Mouse (Mus musculus): ENCODE data around the gene Prss45. TPM values are rescaled to one million over a fixed set of nuclear protein-coding genes. Genes with fewer than 3 reads are reported as not detected.
A peak's percentile ranks its signal among the peaks of the same experiment; 100 is the strongest.

Gene Prss45
- total RNA-seq, 2 experiments from 2014 or later = not detected

DNA sequence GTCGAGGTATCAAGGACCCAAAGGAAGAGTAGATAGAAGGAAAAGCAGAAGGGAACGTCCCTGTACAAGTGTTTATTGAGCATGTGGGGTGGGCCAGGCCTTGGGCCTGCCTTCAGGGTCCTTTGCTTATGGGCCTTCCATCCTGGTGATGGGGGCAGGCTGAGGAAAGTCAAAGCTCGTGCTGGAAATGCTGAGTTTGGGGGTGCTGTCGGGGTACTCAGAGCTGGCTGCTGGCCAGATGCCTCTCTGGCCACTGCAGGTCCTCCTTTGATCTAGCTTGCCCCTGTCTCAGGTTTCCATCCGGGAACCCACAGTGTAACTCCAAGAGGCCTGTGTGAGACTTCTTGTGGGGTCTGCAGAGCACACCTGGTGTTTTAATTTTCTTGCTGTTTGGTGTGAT, 24.1 kb downstream of the Prss45 start:
- DNase-seq = no peak

DNA sequence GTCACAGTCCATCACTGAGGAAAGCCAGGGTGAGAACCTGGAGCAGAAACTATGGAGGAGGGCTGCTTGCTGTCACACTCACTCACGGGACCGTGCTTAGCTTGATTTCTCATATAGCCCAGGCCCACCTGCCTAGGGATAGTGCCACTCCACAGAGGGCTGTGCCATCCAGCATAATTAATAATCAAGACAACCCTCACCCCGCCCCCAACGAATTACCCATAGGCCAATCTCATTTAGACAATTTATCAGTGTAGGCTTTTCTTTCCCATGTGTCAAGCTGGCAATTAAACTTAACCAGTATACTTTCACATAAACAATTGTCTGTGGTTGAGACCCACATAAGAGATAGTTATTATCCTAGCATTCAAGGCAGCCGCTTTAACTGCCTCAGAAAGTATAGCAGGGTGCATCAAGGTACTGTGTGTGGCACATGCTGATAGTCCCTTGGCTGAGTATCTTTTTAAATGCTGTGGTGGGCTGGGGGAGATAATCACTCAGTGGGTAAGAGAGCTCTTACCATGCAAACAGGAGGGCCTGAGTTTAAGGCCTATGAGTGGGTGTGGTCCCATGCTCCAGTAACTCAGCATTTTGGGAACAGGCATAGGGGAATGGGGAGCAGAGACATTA, 24.7 kb downstream of the Prss45 start:
- DNase-seq = no peak

DNA sequence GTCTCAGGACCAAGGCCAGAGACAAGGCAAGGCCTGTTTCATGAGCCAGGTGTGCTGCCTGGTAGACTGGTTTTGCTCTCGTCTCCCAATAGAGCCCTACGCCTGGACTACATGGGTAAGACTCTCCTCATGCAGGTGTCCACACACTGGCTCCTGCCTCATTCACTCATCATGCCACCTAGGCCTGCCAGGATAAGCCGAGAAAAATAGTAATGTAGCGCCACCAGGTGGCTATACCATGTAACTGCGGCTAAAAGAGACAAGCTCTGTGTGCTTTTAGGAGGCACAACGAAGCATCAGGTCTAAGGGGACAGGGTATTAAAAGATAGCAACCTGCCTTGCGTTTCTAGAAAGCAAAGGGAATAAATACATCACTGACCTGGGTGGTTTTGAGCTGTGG, 36.6 kb downstream of the Prss45 start:
- no peak for DNase-seq

DNA sequence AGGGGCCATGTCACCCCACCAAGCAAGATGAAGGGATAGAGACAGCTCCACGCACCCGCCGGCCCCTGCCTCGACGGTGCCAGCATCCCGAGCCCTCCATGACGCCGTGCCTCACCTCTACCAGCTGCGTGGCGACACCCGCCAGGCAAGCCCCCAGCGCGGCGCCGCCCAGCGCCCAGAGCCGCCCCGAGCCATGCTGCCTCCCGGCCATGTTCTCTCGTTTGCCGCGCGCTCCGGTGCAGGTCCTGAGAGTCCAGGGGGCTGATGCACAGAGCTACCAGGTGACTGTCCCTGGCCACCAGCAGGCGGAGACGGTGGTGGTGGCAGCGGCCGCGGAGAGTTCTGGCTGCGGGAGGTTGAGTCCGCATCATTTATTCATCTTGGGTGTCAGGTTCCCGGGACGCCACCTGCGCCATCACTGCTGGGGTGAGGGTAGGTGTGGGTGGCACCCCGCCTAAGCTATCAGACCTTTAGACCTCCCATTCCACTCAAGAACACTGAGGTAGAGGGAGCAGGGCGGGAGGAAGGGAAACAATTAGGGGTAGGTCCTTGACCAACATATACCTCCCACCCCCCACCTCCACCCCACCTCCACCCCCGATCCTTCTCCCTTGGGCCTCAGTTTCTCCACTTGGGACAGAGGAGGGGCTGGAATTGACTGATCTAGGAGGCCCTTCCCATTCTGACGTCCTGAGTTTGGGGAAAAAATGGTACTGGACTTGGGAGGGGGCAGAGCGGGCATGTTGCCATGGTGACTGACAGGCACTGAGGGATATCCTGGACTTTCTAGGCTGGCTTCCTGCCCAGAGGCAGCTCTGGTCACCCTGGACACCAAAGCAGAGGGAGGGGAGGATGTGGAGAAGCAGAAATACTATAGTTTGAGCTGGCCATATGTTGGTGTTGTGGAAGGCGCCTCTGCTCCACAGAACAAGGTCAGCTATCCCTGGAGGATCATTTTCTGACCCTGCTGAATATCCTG, 39.6 kb downstream of the Prss45 start:
- DNase-seq = no peak

DNA sequence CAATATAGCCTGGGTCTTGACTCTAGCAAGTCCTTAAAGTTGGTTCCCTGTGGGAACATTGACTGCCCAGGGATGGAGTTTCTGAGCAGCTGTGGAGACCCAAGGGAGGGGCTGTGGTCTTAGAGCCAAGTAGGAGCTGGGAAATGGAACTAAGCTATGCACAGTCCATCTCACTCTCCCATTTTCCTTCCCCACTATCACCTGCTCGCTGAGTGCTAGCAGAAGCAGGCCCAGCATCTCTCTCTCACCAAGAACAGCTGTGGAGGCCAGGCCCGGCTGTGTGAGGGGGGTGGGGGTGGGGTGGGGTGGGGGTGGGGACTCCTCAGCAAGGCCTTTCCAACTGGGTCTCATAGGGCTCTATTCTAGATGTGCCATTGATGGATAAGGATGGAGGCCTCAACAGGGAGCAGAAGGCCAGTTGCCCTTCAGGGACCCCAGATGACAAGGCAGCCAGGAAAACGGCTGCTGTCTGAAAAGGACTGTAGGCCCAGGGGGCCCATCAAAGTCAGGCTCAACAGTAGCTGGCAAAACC, 40.3 kb downstream of the Prss45 start:
- no peak for DNase-seq

DNA sequence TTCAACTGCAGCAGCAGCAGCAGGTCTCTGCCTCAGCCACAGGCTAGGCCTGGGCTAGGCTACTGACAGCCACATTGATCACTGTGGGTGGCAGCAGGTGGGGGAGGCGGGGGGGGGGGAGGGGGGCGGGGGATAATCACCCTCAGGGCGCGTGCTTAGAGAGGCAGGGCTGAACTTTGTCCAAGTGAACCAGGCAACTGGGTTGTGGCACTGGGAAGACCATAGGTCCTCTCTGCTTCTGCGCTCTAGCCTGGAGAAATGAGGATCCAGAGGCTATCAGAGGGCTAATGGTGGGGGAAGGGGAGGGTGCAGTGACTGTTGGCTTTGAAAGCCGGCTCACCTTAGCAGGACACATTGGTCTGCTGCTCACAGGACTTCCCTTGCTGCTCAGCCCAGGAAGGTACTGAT, 40.9 kb downstream of the Prss45 start:
- no peak for DNase-seq

DNA sequence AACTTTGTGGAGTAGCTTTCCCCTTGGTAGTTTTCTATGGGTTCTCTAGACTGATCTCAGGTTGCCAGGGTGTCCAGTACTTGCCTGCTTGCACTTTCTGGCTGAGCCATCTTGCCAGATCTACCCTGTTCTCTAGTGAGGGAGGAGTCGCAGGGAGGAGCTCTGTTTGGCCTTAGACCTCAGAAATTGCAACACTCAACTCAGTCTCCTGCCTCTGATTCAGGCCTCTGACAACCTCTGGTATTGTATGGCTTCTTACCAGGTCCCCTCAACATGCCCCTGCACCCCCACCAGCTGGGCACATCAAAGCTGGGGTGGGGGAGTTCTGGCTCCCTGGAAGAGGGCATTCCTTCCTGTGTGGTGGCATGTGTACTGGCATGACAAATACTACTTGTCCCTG, 43.0 kb downstream of the Prss45 start:
- DNase-seq = no peak

DNA sequence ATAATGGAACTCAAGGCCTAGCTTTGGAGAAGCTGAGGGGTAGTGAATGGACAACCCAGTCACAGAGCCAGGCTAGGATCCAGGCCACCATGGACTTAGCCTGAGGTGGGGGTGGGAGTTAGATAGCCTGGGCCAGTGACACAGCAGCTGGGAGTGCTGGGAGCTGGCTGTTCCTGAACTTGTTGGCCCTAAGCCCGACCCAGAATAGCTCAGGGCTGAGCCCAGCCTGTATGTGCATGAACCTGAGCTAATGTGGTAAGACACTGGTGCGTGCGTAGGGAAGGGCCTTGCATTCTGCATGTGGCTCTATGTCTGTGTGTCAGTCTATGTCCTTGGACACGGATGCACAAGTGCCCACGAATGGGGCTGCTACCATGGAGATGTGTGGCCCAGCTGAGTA, 43.5 kb downstream of the Prss45 start:
- DNase-seq = peak; percentile 89

DNA sequence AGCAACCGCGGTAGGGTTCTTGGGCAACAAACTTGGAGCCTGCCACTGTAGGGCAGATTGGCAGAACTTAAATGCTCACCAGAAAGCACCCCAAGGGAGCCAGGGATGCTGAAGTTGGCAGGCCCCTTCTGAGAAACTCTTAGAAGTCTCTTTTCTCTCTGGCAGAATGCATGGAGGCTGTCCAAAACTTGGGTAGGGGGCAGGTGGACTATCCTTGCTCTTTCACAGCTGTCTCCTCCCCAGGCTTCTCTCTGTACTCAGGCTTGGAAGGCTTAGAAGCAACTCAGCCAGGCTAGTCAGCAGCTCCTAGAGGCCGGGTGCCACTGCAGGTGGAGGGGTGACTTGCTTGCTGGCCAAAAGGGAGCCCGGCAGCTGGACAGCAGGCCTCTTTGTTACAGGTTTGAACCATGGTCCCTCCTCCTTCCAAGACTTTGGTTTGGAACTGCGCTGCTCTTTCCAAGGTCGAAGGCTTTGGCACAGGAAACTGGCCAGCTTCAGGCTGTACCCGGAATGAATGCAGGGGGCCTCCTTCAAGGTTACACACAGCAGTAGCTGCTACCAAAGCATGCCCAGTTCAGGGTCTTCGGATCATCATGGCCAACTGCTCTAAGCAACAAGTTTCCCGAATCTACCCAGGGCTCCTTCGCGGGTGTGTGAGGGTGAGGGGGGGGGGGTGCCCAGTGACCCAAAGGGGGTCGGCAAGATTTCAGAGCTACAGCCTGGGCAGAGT, 45.0 kb downstream of the Prss45 start, which contains the start of gene Als2cl:
TSS of gene Als2cl (plus strand) at position 680 of the 730 bp plus-strand sequence.
- DNase-seq = peak; percentile 40

DNA sequence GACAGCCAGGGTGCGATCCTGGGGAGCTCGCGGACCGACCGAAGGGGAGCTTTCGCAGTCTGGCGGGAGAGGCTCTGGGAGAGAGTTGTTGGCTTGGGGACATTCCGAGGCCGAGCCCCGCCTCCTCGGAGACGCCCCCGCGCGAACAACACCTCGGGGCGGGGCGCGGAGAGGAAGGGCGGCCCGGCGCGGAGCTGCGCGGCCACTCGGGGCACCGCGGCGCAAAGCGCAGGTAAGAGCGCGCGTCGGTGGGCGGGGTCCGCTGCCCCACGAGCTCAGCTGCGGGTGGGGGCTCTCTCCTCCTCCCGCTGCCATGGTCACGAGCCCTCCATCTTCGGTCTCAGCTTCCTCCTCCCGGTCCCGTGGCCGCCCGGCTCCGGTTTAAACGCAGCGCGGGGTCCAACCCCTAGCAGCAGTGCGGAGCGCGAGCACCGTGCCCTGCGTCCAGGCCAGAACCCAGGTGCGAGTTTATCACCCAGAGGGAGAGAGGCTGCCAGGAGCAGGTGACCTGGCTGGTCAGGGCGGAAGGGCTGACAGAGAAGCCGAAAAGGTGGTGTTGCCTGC, 45.7 kb downstream of the Prss45 start, which contains the start of gene Tmie:
TSS of gene Tmie (minus strand) at position 116 of the 564 bp plus-strand sequence.
- peak; percentile 81 for DNase-seq

DNA sequence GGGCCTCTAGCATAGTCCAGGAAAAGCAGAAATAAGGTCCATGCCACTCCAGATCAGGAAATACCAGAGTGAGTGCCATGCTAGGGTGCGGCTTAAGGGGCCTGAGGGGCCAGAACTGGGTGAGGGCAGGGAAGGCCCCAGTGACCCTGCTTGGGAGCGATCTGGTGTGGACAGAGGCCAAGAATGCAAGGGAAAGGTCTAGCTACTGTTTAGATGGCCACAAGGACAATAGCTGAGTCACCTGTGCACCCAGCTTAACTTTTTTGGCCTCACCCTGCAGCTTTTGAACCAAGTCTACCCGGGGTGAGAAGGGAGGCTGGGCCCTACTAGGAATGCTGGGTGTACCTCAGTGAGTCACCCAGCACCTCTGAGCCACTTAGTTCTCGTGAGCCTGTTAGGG, 46.4 kb downstream of the Prss45 start:
- DNase-seq = no peak

DNA sequence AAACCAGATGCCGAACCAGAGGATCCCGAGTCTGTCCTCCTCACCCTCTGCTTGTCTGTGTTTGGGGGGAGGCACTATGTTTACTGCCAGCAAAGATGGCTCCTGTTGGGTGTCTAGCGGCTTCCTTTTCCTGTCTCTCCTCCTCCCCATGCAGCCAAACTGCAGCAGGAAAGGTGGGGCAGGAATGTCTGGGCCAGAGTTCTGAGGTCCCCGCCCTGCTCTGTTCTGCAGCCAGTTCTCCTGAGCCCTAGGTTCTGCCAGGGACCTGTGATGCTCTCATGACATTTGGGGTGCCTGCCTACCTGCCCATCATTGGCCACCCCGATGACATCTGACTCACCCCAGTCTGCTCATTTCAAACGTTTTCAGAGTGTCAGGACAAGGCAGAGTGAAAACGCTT, 47.6 kb downstream of the Prss45 start:
- peak; percentile 44 for DNase-seq

DNA sequence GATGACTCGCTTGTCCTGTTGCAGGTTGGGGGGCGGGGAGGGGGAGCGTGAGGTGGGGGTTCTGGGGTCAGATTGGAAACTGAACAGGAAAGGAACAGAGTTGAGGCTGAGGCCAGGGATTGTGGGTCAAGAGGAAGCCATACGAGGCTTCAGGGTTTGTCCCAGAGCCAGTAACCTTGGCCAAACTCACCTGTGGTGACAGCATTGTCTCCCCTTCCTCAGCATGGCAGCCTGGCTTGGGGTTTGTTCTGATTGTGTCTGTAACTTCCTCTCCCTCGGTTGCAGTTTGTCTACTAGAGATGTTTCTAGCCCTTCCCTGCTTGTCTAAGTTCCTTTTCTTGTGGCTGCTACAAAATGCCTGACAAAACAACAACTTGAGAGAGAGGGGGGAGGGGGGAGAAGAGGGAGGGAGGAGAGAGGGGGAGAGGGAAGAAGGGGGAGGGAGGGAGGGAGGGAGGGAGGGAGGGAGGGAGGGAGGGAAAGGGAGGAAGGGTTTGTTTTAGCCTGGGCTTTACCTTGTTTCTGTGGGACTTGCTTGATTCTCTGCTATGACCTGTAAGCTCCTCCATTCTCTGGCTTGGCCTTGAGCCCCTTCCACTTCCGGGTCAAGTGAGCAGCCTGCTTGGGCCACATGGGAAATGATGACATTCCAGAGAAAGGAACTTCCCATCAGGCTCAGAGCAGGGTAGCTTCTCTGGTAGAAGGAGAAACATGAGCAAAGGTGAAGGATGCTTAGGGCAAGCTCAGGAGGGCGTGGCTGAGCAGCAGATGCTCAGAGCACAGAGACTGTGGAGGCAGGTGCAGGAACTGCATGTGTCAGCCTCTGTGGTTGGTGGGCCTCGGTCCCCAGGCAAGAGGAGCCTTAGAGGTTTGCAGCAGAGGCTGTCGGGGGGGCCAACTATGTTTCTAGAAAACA, 53.3 kb downstream of the Prss45 start:
- no peak for DNase-seq

DNA sequence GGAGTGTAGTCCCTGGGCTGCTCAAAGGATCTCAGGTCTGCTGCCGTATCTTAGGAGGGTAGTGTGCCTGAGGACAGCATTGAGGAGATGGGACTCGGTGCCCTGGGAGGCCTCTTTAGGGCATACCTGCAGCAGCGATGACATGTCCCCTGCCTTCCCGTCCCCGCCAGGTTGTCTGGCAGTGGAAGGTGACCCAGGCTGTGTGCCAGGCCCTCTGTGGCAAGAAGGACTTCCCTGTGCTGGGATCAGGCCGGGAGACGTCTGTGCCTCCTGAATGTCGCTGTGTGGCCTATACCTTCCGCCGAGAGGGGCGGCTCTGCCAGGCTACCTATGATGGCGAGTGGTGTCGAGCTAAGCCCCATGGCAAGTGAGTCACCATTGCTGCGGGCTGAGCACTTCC, 54.5 kb downstream of the Prss45 start:
- DNase-seq = no peak

DNA sequence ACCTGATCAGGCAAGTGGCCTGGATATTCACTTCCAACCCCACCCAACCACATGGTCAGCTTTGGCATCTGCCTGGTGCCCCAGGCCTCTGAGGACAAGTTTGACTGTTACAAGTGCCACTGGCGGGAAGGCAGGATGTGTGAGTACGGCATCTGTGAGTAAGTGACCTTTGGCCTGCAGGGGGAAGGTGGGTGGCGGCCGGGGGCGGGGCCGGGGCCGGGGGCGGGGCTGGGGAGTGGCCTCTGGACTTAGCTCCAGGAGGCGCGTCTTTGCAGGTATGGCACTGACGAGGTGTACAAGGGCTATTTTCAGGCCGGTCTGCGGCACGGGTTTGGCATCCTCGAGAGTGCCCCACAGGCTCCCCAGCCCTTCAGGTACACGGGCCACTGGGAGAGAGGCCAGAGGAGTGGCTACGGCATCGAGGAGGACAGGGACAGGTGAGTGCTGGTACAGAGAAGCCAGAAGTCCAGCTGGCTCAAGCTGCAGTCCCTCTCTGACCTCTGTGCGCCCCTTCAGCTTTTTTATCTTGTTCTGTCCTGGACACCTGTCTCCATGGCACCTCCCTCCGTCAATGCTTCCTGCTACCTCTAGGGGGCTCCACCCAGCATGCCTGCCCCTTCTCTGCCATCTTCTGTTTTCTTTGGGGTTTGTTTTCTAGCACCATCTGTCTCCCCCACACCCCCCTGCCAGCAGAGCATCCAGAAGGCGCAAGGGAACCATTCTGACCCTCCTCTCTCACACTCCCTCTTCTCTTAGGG, 55.8 kb downstream of the Prss45 start:
- DNase-seq = no peak

Other genes with a start within 250 kb of the Prss45 start
- under 1 TPM; 0.80 to 0.87 TPM for gene Nradd, start 210.1 kb upstream of the Prss45 start, total RNA-seq (2021)
- gene Nbeal2, start 180.4 kb upstream of the Prss45 start, total RNA-seq (2021) = 1 to 10 TPM; 2.9 to 3.2 TPM
- gene Ccdc12, start 178.1 kb upstream of the Prss45 start, total RNA-seq (2021) = 10 to 100 TPM; 46.9 to 47.1 TPM
- gene Myl3, start 92.7 kb upstream of the Prss45 start, total RNA-seq (2021) = 100 to 1,000 TPM; 119 to 840 TPM
- gene Pth1r, start 87.4 kb upstream of the Prss45 start, total RNA-seq (2021) = 1 to 10 TPM; 1.3 to 2.4 TPM
- gene Prss42, start 36.4 kb upstream of the Prss45 start, total RNA-seq (2021) = not detected
- gene Prss44, start 20.6 kb upstream of the Prss45 start, total RNA-seq (2021) = not detected
- gene Prss43, start 7.9 kb upstream of the Prss45 start, total RNA-seq (2021) = not detected
- not detected for gene Prss46, start 9.9 kb downstream of the Prss45 start, total RNA-seq (2021)
- not detected for gene Prss50, start 23.4 kb downstream of the Prss45 start, total RNA-seq (2021)
- gene Als2cl, start 45.3 kb downstream of the Prss45 start, total RNA-seq (2021) = 1 to 10 TPM; 3.9 to 8.2 TPM
- gene Tmie, start 45.5 kb downstream of the Prss45 start, total RNA-seq (2021) = under 1 TPM; 0.43 to 0.62 TPM
- 1 to 10 TPM; 2.0 to 2.7 TPM for gene Fam240a, start 82.3 kb downstream of the Prss45 start, total RNA-seq (2021)
- not detected for gene Tdgf1, start 111.6 kb downstream of the Prss45 start, total RNA-seq (2021)
- 10 to 100 TPM; 52.4 to 64.1 TPM for gene Lrrc2, start 117.0 kb downstream of the Prss45 start, total RNA-seq (2021)
- gene Rtp3, start 156.0 kb downstream of the Prss45 start, total RNA-seq (2021) = 1 to 10 TPM in 1 of 2 experiments, under 1 TPM in 1; 0.70 to 1.3 TPM
- not detected for gene Ltf, start 184.7 kb downstream of the Prss45 start, total RNA-seq (2021)
- 1 to 10 TPM; 4.3 to 4.4 TPM for gene Ccrl2, start 222.9 kb downstream of the Prss45 start, total RNA-seq (2021)